Mouse (Mus musculus): ENCODE results near the gene Gtf3c5.

DNA sequence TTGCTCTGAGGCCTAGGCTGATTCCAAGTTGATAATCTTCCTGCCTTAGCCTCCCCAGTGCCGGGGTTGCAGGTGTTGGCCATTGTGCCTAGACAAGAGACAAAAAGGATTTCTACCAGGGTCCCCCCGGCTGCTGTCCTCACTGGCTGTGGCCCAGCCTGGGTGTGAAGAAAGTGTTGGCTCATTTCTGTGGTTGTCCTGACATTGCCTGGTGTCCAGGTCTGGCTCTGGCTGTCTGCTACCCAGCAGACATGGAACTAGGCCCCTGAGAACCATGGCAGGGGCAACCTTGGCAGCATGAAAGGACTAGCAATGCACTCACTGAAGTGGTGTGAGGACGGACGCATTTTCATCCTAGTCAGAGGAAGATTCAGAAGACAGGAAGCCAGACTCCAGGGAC lies 53.7 kb downstream of the Gtf3c5 start:
- TF ChIP-seq EP300 (IDR thresholded peaks at IDR 0.05; ENCODE audit: insufficient read depth, low read depth, low read length) (no peak), CTCF (IDR thresholded peaks at IDR 0.05; ENCODE audit: low read depth, low read length) (no peak)

All from ES-Bruce4 (cell line).